Comparison of ENCODE assay signal across 8 mouse cellular contexts in genomic region chr19:42016840-42017239, GRCm38 (mm10). TPM values are rescaled to one million over a fixed set of nuclear protein-coding genes. Genes with fewer than 3 reads are reported as not detected.
DNase-seq lines count a peak whose midpoint lies in the region; ATAC-seq and TF ChIP-seq lines count a peak whose summit lies in the region.

No protein-coding gene starts in this region.

- no peak for ATAC-seq in hindbrain, embryonic 14.5 days (ENCODE audit: low FRiP score)
- ATAC-seq in forebrain, postnatal 0 days, result peak; percentile 36
- ATAC-seq in intestine, embryonic 14.5 days (replicated peaks; ENCODE audit: low FRiP score, low TSS enrichment, low read depth), result no peak
- no peak for ATAC-seq in megakaryocyte progenitor cell, adult 5-6 weeks (replicated peaks; ENCODE audit: poor library complexity)

- H3K4me1 ChIP-seq in hindbrain, embryonic 10.5 days (replicated peaks), result peaks cover 47% of the 10 kb centered on the region
- H3K4me1 ChIP-seq in hindbrain, embryonic 14.5 days (replicated peaks; ENCODE audit: control insufficient read depth, insufficient read depth, low read length), result no peaks in the 10 kb centered on the region
- H3K4me1 ChIP-seq in forebrain, postnatal 0 days (ENCODE audit: insufficient read depth), result no peaks in the 10 kb centered on the region
- H3K4me1 ChIP-seq in intestine, embryonic 14.5 days (replicated peaks; ENCODE audit: control insufficient read depth, insufficient read depth, low read length), result peaks cover 3% of the 10 kb centered on the region; the same call in 1 of the 2 replicates

- no peaks in the 10 kb centered on the region for H3K9me3 ChIP-seq in hindbrain, embryonic 10.5 days
- H3K9me3 ChIP-seq in hindbrain, embryonic 14.5 days (ENCODE audit: control insufficient read depth, low read length), result no peaks in the 10 kb centered on the region
- no peaks in the 10 kb centered on the region for H3K9me3 ChIP-seq in forebrain, postnatal 0 days (ENCODE audit: low read length)
- H3K9me3 ChIP-seq in intestine, embryonic 14.5 days (ENCODE audit: control insufficient read depth, low read length), result no peaks in the 10 kb centered on the region

- no peak for TF ChIP-seq CTCF in forebrain, postnatal 0 days (IDR thresholded peaks at IDR 0.05; ENCODE audit: low read depth)

- DNase-seq in hindbrain, embryonic 10.5 days (ENCODE audit: low spot score), result no peak
- no peak for DNase-seq in hindbrain, embryonic 14.5 days (ENCODE audit: low spot score)
- peak; percentile 90 for DNase-seq in 3T3-L1 (ENCODE audit: low read depth, low spot score)
- no peak for DNase-seq in forebrain, postnatal 0 days
- no peak for DNase-seq in intestine, embryonic 14.5 days (ENCODE audit: low spot score)
- peak; percentile 61 to 63 for DNase-seq in right cerebral cortex, adult 2 months (ENCODE audit: low spot score in 2 of 2)
- no peak for DNase-seq in cerebellum, postnatal 4 days (ENCODE audit: low spot score in 2 of 2)

- peak overlapping the region; percentile 36 for H3K27ac ChIP-seq in hindbrain, embryonic 10.5 days
- H3K27ac ChIP-seq in hindbrain, embryonic 14.5 days, result no peak overlapping the region
- H3K27ac ChIP-seq in forebrain, postnatal 0 days (ENCODE audit: low read depth, low read length), result 0 out of 2 replicates have a peak overlapping the region, but pooled peaks have one; percentile 0
- H3K27ac ChIP-seq in intestine, embryonic 14.5 days (ENCODE audit: low read depth), result peak overlapping the region; percentile 44

- no peak overlapping the region for H3K9ac ChIP-seq in hindbrain, embryonic 14.5 days
- no peak overlapping the region for H3K9ac ChIP-seq in forebrain, postnatal 0 days
- H3K9ac ChIP-seq in intestine, embryonic 14.5 days (ENCODE audit: low read length), result no peak overlapping the region

- 0 out of 2 replicates have a peak, but pooled peaks cover 3% of the 10 kb centered on the region for H3K36me3 ChIP-seq in hindbrain, embryonic 10.5 days
- no peaks in the 10 kb centered on the region for H3K36me3 ChIP-seq in hindbrain, embryonic 14.5 days (replicated peaks; ENCODE audit: control insufficient read depth, insufficient read depth)
- H3K36me3 ChIP-seq in forebrain, postnatal 0 days (ENCODE audit: insufficient read depth), result no peaks in the 10 kb centered on the region
- no peaks in the 10 kb centered on the region for H3K36me3 ChIP-seq in intestine, embryonic 14.5 days (ENCODE audit: control insufficient read depth, insufficient read depth, low read length)

- H3K27me3 ChIP-seq in hindbrain, embryonic 10.5 days (ENCODE audit: insufficient read depth, poor library complexity, severe bottlenecking), result no peaks in the 10 kb centered on the region
- no peaks in the 10 kb centered on the region for H3K27me3 ChIP-seq in hindbrain, embryonic 14.5 days (ENCODE audit: control insufficient read depth, insufficient read depth, low read length)
- H3K27me3 ChIP-seq in forebrain, postnatal 0 days (ENCODE audit: insufficient read depth, low read length), result no peaks in the 10 kb centered on the region
- no peaks in the 10 kb centered on the region for H3K27me3 ChIP-seq in intestine, embryonic 14.5 days (replicated peaks; ENCODE audit: control insufficient read depth, insufficient read depth, low read length)

- H3K4me2 ChIP-seq in hindbrain, embryonic 14.5 days (replicated peaks), result no peak overlapping the region
- H3K4me2 ChIP-seq in forebrain, postnatal 0 days (ENCODE audit: low read depth), result no peak overlapping the region
- H3K4me2 ChIP-seq in intestine, embryonic 14.5 days (ENCODE audit: low read length), result no peak overlapping the region

- 72% methylated on average over 5 of the region's 5 CpGs for WGBS in hindbrain, embryonic 10.5 days
- WGBS in hindbrain, embryonic 14.5 days, result 65% methylated on average over 5 of the region's 5 CpGs
- 52% methylated on average over 5 of the region's 5 CpGs for WGBS in forebrain, postnatal 0 days
- 74% methylated on average over 5 of the region's 5 CpGs for WGBS in intestine, embryonic 14.5 days

- H3K4me3 ChIP-seq in hindbrain, embryonic 10.5 days, result no peak overlapping the region
- no peak overlapping the region for H3K4me3 ChIP-seq in hindbrain, embryonic 14.5 days (replicated peaks; ENCODE audit: low read length)
- H3K4me3 ChIP-seq in forebrain, postnatal 0 days (ENCODE audit: low read depth, low read length), result no peak overlapping the region
- no peak overlapping the region for H3K4me3 ChIP-seq in intestine, embryonic 14.5 days (ENCODE audit: low read depth, low read length)

RNA-seq across cellular contexts. Expression of gene Ankrd2, which starts 19.0 kb away (rescaled TPM):
- 0.39 TPM in 1 of 2 replicates, not detected in the other for polyA plus RNA-seq in hindbrain, embryonic 10.5 days (2016; fragmentation: Nextera tagmentation; extraction: Ambion mirVana)
- 0.82 and 1.2 TPM in 2 replicates for polyA plus RNA-seq in hindbrain, embryonic 14.5 days (2014; fragmentation: Nextera tagmentation; extraction: Ambion mirVana)
- 0.69 TPM in 1 of 2 replicates, not detected in the other for total RNA-seq in forebrain, postnatal 0 days (2014; rRNA removed)
- polyA plus RNA-seq in forebrain, postnatal 0 days (2015; fragmentation: Nextera tagmentation; extraction: Ambion mirVana), result 1.2 and 1.4 TPM in 2 replicates
- 0.27 and 0.32 TPM in 2 replicates for polyA plus RNA-seq in intestine, embryonic 14.5 days (2014; fragmentation: Nextera tagmentation; extraction: Ambion mirVana)
- not detected in 2 replicates for total RNA-seq in megakaryocyte progenitor cell, adult 5-6 weeks (2015)
- total RNA-seq in megakaryocyte progenitor cell, adult 5-6 weeks (2017), result not detected in 2 replicates

RNA-seq across cellular contexts. Expression of gene Hoga1, which starts 28.6 kb away (rescaled TPM):
- 1.3 and 1.9 TPM in 2 replicates for polyA plus RNA-seq in hindbrain, embryonic 10.5 days (2016; fragmentation: Nextera tagmentation; extraction: Ambion mirVana)
- 1.3 and 2.2 TPM in 2 replicates for polyA plus RNA-seq in hindbrain, embryonic 14.5 days (2014; fragmentation: Nextera tagmentation; extraction: Ambion mirVana)
- total RNA-seq in forebrain, postnatal 0 days (2014; rRNA removed), result 3.3 and 3.6 TPM in 2 replicates
- 2.8 and 3.5 TPM in 2 replicates for polyA plus RNA-seq in forebrain, postnatal 0 days (2015; fragmentation: Nextera tagmentation; extraction: Ambion mirVana)
- polyA plus RNA-seq in intestine, embryonic 14.5 days (2014; fragmentation: Nextera tagmentation; extraction: Ambion mirVana), result 1.4 and 1.7 TPM in 2 replicates
- 0.20 TPM in 1 of 2 replicates, not detected in the other for total RNA-seq in megakaryocyte progenitor cell, adult 5-6 weeks (2015)
- total RNA-seq in megakaryocyte progenitor cell, adult 5-6 weeks (2017), result 0.24 and 0.33 TPM in 2 replicates

RNA-seq across cellular contexts. Expression of gene 4933411K16Rik, which starts 35.2 kb away (rescaled TPM):
- not detected in 2 replicates for polyA plus RNA-seq in hindbrain, embryonic 10.5 days (2016; fragmentation: Nextera tagmentation; extraction: Ambion mirVana)
- not detected in 2 replicates for polyA plus RNA-seq in hindbrain, embryonic 14.5 days (2014; fragmentation: Nextera tagmentation; extraction: Ambion mirVana)
- total RNA-seq in forebrain, postnatal 0 days (2014; rRNA removed), result 0.15 and 0.24 TPM in 2 replicates
- polyA plus RNA-seq in forebrain, postnatal 0 days (2015; fragmentation: Nextera tagmentation; extraction: Ambion mirVana), result not detected in 2 replicates
- polyA plus RNA-seq in intestine, embryonic 14.5 days (2014; fragmentation: Nextera tagmentation; extraction: Ambion mirVana), result 0.13 TPM in 1 of 2 replicates, not detected in the other
- total RNA-seq in megakaryocyte progenitor cell, adult 5-6 weeks (2015), result not detected in 2 replicates
- not detected in 2 replicates for total RNA-seq in megakaryocyte progenitor cell, adult 5-6 weeks (2017)

RNA-seq across cellular contexts. Expression of gene Ubtd1, which starts 35.3 kb away (rescaled TPM):
- 11.5 and 16.9 TPM in 2 replicates for polyA plus RNA-seq in hindbrain, embryonic 10.5 days (2016; fragmentation: Nextera tagmentation; extraction: Ambion mirVana)
- polyA plus RNA-seq in hindbrain, embryonic 14.5 days (2014; fragmentation: Nextera tagmentation; extraction: Ambion mirVana), result 8.6 and 9.2 TPM in 2 replicates
- 18.7 and 22.2 TPM in 2 replicates for total RNA-seq in forebrain, postnatal 0 days (2014; rRNA removed)
- polyA plus RNA-seq in forebrain, postnatal 0 days (2015; fragmentation: Nextera tagmentation; extraction: Ambion mirVana), result 12.2 and 13.3 TPM in 2 replicates
- polyA plus RNA-seq in intestine, embryonic 14.5 days (2014; fragmentation: Nextera tagmentation; extraction: Ambion mirVana), result 9.1 and 9.9 TPM in 2 replicates
- total RNA-seq in megakaryocyte progenitor cell, adult 5-6 weeks (2015), result 11.2 and 13.4 TPM in 2 replicates
- total RNA-seq in megakaryocyte progenitor cell, adult 5-6 weeks (2017), result 11.9 and 12.3 TPM in 2 replicates

RNA-seq across cellular contexts. Expression of gene Mms19, which starts 35.9 kb away (rescaled TPM):
- 32.2 and 39.5 TPM in 2 replicates for polyA plus RNA-seq in hindbrain, embryonic 10.5 days (2016; fragmentation: Nextera tagmentation; extraction: Ambion mirVana)
- polyA plus RNA-seq in hindbrain, embryonic 14.5 days (2014; fragmentation: Nextera tagmentation; extraction: Ambion mirVana), result 29.6 and 31.6 TPM in 2 replicates
- total RNA-seq in forebrain, postnatal 0 days (2014; rRNA removed), result 42.2 and 66.5 TPM in 2 replicates
- 17.4 and 25.8 TPM in 2 replicates for polyA plus RNA-seq in forebrain, postnatal 0 days (2015; fragmentation: Nextera tagmentation; extraction: Ambion mirVana)
- 36.3 and 41.0 TPM in 2 replicates for polyA plus RNA-seq in intestine, embryonic 14.5 days (2014; fragmentation: Nextera tagmentation; extraction: Ambion mirVana)
- total RNA-seq in megakaryocyte progenitor cell, adult 5-6 weeks (2015), result 15.8 and 16.2 TPM in 2 replicates
- total RNA-seq in megakaryocyte progenitor cell, adult 5-6 weeks (2017), result 25.2 and 43.2 TPM in 2 replicates

Comparison
In these comparisons a context has a peak if more than half of its experiments do, and no peak if none do; other contexts are left out.
1. DNase-seq: peak in 3T3-L1 (single experiment) and right cerebral cortex, adult 2 months (2 of 2); none in hindbrain, embryonic 10.5 days (single experiment), hindbrain, embryonic 14.5 days (single experiment), forebrain, postnatal 0 days (single experiment), intestine, embryonic 14.5 days (single experiment) and cerebellum, postnatal 4 days (0 of 2).